Mouse (Mus musculus) embryo, embryonic 10 days (tissue): ENCODE measurements around the gene Cyp4f40.
A peak's percentile ranks its signal among the peaks of the same experiment; 100 is the strongest.
"Not testable (repeated sequence)": the region's sequence is repeated elsewhere in the genome, so short reads cannot be mapped to it uniquely, and the experiment has no call there.

ENCODE experiments used
- DNase-seq: peaks from one replicate; pipeline ENCODE4 v3.0.0-alpha.2; 2015; ENCODE audit warnings: low spot score

The Cyp4f40 gene

DNA sequence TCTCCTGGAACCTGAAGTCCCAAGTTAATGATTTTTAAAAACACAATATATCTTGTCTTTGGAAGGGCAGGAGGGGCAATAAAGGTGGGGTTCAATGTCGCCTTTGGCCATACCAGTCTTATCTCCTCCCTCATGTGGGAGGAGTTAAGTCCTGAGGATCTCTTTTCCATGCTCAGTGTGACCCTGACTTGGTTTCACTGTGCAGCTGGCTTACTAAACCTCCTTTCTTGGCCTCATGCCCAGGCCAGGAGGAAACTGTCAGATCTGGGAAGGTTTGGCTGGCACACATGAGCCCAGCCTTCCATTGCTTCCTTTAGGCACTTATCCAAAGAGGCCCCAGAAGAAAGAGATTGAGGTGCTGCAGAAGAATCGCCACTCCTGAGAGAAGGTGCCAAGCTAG is at the start of gene Cyp4f40:
Cyp4f40 (plus strand) TSS at position 189 of the 400 bp plus-strand sequence.
- DNase-seq = no peak

DNA sequence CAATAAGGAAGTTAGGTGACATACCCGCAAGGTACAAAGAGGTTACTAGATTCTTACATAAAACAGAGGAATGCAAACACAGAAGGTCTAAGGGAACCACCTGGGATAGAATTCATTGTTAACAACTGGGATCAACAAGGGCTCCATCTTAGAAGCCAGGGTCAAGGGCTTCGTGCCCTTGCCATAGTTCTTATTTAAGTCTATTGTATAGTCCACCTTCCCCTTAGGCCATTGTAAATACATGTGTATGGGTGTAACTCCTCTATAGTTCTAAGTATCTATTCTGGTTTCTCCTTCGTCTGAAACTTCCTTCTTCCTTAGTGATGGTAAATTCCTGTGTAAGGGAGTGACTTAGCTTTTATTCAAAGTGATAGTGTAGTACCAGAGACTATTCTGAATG is 48.5 kb upstream of the Cyp4f40 start:
- DNase-seq = not testable (repeated sequence)

DNA sequence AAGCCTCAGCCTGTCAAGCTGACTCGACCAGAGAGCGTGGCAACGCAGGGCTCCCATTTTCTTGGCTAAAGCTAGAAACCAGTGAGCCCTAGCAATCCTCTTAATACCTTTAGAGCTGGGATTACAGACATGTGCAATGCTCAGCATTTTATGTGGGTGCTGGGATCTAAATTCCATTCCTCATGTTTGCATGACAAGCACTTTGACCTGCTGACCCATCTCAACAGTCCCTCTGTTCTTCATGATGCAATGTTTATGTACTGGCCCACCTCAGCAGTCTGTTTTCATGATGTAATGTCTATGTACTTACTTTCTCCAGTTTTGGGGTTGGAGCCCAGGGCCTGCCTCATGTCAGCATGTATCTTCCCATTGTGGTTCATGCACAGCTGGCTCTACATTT is 47.8 kb upstream of the Cyp4f40 start:
- DNase-seq = no peak

DNA sequence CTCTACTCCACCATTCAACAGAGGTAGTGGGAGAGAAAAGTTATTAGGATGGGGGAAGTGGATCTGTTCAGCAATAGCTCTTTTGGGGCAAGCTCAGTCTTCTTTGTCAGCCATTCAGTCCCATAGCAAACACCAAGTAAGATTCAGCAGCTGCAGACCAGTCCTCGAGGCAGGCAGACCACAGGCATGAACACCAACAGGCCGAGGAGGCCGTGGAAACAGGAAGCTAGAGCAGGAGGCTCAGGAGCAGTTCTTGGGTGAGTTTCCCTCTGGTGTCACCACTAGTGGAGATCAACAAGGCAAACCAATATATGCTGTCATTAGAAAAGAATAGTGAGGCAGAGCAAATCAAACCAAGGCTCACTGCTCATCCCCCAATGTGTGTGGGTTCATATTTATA is 46.3 kb upstream of the Cyp4f40 start:
- DNase-seq = no peak

DNA sequence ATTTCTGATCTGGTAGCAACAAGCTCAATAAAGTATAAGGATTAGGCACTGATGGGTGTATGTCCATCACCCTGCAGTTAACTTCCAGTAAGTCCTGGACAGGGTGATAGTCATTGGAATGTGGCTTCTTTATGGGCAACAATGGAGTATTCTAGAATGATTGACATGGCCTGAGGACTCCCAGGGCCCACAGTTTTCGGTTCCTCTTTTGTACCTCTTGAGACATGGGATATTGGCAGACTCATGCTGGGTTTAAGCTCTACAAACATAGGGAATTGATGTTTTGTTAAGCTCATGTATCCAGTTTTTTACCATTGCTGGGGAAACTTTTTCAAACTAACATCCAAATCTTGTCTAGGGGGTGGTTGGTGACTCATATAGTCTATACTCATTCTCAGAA is 41.4 kb upstream of the Cyp4f40 start:
- no peak for DNase-seq

DNA sequence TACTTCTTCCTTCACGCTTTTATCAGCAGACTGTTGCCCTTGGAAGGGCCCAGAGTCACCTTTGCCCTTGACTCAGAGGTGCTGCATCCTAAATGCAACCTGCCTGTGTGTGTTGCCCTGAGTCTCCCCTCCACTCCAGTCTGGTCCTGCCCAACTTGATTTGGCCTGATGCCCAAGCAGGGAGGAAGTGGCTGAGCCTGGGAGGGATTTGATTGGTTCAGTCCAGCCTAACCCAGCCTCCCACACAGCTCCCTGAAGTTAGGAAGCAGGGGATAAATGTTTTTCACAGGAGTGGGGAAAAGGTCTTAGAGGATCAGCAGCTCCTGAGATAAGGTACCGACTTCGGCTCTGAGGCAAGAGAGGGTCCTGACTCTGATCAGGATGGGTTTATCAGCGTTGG is 37.7 kb upstream of the Cyp4f40 start, which contains the start of gene Cyp4f37:
Cyp4f37 (plus strand) TSS at position 292 of the 400 bp plus-strand sequence.
- not testable (repeated sequence) for DNase-seq

DNA sequence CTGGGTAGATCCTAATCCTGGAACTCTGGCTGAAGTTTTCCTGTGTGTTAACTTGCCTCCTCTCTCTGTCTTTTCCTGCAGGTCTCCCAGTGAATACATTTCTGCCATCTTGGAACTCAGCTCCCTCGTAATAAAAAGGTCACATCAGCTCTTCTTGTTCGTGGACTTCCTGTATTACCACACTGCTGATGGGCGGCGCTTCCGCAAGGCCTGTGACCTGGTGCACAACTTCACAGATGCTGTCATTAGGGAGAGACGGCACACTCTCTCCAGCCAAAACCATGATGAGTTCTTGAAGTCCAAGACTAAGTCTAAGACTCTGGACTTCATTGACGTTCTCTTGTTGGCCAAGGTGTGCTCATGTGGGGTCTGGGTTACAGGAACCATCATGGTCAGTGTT is 29.0 kb upstream of the Cyp4f40 start:
- DNase-seq = not testable (repeated sequence)

DNA sequence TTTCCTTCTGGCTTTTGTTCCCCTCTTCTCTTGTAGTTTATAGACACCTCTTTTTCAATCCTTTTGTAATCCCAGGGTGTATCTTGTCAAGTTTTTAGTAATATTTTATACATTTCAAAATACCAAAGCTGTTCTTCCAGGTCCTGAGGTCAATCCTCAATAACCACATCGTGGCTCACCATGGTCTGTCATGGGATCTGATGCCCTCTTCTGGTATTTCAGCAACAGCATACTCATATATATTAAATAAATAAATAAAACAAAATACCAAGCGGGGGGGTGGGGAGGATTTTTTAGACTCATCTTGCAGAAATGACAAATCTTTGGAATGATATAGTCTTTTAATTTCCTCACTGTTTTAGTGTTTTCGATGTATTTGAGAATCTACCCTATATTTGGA is 26.8 kb upstream of the Cyp4f40 start:
- DNase-seq = no peak

DNA sequence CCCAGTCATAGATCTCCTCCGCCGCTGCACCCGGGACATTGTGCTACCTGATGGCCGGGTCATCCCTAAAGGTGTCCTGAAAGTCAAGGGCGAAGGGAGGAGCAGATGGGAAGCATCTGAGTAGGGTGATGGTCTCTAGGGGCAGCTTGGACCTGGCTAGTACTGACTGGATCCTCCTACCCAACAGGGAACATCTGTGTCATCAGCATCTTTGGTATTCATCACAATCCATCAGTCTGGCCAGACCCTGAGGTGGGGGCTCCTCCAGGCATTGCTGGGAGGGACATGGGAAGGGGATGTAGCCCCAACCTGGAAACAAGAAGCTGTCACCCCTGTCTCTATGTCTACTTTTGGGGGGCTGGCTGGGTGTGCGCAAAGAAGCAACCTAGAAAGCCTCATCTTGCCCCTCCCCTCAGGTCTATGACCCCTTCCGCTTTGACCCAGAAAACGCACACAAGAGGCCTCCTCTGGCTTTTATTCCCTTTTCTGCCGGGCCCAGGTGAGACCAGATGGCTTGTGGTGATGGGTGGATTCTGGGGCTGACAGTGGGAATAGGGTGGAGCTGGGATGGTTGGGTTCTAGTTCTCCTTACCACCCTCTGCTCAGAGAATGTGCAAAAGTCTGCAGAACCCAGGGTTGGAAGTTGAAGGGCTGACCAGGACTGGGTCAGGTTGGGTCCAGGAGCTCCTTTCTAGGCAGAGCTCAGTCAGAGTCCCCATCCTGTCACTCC is 24.3 kb upstream of the Cyp4f40 start:
- DNase-seq = not testable (repeated sequence)

DNA sequence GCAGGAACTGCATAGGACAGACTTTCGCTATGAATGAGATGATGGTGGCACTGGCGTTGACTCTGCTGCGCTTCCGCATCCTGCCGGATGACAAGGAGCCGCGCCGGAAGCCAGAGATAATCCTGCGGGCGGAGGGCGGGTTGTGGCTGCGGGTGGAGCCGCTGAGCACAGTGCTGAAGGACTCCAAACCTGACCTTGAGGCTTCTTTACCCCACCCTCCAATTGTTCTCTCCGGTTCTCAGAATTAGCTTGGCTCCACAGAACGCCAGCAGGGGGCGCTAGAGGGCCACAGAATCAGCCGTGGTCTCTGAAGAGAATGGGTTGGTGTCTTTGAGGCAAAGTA is 23.8 kb upstream of the Cyp4f40 start:
- DNase-seq = peak; percentile 89

DNA sequence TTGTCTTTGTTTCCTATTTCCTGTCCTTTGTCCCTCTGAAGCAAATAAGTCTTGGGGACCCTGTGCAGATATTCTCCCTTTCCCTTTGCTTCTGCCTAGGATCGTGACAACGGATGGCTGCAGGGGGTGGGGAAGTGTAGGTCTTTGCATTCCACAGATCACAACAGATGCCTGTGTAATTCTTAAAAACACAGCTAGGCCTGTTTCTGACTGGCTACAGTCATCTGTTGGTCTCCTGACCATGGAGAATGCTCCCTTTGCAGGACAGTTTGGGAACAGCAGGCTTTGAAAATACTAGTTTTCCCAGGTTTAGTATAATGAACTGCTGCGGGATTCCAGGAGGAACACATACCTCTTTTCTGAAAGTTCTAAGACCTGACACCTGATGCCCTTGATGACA is 22.4 kb upstream of the Cyp4f40 start:
- no peak for DNase-seq

DNA sequence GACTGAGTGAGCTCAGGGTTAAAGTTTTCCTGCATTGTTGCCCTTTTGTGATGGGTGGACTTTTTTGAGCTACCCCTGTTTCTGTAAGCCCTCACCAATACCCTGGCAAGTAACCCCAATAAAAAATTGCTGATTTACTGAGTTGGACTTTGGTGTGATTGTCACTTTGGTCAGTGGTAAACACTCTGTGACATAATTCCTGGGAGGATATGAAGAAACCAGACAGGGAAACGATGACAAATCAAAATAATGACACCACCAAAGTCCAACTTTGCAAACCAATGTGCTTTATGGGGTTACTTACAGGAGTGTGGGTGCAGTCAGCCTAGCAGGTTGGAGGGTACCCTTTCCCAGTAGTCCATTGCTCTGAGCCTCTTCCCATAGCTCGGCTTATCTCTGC is 21.5 kb upstream of the Cyp4f40 start:
- DNase-seq = no peak

DNA sequence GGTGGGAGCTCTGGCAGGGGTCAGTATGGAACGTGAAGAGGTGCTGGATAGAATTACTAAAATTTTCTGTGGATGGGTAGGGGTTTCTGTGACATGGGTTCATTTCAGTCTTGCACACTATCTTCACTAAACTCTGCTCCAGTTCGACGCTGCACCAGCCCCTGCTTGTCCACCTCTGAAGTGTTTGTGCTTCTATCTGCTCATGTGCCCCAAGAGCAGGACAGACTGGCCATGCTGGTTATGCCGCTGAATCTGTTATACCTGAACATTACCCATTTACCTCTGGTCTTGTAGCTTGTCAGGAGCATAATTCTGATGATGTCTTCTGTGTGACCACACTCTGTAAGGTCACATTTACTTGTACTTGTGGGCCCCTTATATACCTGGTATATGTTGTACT is 12.1 kb upstream of the Cyp4f40 start:
- DNase-seq = no peak

DNA sequence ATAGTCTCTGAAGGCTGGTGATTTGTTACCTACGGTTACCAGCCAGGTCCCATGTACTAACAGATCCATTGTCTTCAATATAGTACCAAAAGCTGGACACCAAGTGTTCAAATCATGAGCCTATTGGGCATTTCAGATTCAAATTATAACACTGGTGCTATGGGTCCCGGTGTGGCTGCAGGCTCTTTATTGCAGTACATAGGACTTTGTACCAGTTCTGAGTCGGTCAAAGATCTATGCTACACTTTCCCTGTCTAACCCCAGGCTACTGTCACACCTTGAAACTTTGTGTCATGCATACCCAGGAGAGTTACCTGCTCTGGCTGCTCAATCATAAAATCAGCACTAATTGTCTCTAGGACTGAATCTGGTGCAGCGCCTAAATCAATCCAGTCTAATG is 4.8 kb upstream of the Cyp4f40 start:
- DNase-seq = no peak

DNA sequence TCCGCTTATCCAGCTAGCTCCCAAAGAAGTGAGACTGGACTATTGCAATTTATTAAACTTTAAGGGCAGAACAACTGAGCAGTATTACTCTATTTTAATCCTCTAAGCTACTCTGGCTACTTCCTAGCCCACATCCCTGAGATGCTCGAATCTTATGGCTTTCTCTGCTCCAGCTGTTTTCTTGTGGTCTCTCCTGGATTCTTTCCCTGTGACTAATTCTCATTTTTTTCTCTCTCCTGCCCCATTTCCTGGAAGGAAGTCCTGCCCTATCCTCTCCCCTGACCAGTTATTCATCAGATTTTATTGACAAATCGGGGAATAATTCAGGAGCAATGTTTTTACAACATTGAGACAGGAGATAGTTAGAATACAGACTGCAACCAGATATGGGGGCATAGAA is 1.7 kb upstream of the Cyp4f40 start:
- DNase-seq = no peak

DNA sequence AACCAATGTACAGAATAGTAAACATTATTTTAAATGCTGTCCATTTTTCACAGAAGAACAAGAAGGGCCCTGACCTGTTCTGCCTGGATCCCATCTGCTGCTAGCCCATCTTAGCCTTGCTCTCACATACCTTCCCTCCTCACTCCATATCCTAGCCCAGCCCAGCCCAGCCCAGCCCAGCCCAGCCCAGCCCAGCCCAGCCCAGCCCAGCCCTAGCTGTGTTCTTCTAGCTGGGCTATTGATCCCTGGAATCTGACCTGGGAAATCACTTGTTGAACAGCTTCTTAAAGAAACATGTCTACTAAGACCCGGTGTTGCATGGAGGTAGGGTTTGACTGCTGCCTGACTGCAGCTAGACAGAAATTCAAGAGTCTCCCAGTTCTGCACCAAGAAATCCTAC is 454 bp upstream of the Cyp4f40 start:
- DNase-seq = no peak

DNA sequence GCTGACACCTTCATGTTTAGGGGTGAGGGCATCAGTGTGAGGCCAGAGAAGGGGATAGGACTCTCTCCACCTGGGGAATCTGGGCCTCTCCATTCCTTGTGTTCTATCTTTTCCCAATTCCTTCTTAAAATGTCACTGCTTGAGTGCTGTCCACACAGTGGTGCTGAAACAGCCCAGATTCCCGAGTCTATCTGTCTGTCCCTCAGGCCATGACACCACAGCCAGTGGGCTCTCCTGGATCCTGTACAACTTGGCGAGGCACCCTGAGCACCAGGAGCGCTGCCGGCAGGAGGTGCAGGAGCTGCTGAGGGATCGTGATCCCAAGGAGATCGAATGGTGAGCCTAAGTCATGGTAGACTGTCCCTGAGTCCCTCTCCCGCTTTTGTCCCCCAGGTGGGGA is 15.3 kb downstream of the Cyp4f40 start:
- DNase-seq = peak; percentile 30

DNA sequence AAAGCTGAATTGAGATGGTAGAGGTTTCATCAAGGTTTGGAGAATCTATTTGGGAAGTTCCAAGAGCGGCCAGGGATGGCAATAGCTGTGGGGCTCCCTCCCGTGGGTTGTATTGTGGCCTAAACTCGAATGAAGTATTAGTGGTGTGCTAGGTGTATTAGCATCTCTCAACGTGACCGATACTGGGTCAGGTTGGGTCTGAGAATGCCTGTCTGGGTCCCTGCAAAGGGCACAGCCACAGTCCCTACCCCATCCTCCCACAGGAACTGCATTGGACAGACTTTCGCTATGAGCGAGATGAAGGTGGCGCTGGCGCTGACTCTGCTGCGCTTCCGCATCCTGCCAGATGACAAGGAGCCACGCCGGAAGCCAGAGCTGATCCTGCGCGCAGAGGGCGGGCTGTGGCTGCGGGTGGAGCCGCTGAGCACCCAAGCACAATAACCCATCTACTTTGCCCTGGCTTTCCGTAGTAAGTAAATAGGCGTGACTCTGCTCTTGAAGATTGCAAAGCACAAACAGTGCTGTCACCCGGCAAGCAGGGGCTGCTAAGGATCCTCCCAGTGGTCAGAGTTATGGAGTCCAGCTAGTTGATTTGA is 17.4 kb downstream of the Cyp4f40 start:
- DNase-seq = peak; percentile 9

DNA sequence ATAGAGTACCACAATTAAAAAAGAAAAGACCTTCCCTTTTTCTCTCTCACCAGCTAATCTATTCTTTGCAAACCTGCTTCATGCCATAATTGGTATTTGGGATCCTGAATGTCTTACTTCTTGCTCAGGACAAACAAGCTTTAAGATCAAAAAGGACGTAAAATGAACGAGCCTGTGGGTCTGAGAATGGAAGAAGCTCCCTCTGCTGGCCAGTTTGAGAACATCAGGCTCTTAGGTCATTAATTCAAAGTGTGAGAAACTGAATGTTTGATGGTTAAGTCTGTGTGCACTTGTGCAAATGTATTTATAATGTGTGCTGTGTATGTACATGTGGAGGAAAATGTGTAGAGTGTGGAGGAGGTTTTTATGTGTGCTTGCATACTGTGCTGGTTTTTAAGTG is 21.7 kb downstream of the Cyp4f40 start:
- DNase-seq = peak; percentile 54

DNA sequence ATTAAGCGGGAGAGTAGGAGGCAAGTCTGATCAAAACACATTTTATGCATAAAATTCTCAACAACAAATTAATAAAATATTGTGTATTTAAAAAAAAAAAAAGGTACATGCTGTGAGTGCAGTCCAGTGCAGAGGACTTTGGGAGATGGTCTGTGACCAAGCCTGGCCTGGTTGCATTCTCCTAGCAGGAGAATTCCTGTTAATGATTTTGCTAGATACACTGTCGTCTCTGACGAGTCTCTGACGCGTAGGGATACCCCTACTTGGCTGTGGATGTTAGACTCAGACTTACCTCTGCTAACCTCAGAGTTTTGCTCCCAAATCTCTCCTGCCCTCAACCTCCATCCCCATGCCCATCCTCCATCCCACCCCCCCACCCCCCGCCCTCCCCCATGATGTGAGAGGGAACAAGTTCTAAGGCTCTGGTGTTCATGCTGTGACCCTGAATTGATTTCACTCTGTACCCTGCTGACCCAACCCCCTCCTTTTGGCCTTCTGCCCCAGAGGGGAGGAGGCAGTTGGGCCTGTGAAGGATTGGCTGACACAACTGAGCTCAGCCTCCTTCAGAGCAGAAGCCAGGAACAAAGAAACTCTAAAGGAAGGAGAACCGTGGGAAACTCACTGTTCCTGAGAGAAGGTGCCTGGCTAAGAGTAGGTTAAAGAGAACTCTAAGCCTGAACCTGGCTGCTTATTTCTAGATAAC is 26.5 kb downstream of the Cyp4f40 start, which contains the start of gene Cyp4f15:
Cyp4f15 (plus strand) TSS at position 580 of the 703 bp plus-strand sequence.
- DNase-seq = peak; percentile 65

DNA sequence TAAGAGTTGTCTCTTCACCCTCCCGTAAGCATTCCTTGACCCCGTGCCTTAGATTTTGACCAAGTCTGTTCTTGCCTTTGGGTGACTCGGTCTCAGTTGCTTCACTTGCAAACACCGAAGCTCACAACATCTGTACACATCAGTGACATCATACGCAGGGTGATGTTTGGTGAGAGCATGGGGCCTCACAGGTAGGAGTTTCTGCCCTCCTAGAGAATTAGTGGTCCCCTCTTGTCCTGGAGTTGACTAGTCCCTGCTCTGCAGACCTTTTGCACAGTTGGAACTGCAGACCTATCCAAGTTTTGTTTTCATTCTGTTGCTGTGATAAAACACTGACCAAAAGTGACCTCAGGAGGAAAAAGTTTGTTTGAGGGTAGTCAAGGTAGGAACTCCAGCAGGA is 28.0 kb downstream of the Cyp4f40 start:
- no peak for DNase-seq

DNA sequence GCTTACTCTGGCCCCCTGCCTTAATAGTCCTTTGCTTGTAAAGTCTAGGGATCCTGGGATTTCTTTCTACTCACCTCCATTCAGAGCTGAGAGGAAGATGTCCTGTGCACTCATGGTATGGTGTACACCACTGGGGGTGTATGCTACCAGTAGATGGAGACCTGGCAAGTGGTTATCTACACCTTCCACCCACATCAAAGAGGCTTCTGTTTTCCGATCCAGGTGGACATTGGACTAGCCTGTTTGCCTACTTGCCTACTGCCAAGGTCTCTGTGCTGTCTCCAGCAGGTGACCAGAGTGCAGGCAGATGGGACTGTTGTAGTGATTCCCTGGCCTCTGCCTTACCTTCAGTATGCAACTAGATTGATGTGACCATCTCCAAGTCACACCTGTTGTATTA is 32.3 kb downstream of the Cyp4f40 start:
- no peak for DNase-seq

DNA sequence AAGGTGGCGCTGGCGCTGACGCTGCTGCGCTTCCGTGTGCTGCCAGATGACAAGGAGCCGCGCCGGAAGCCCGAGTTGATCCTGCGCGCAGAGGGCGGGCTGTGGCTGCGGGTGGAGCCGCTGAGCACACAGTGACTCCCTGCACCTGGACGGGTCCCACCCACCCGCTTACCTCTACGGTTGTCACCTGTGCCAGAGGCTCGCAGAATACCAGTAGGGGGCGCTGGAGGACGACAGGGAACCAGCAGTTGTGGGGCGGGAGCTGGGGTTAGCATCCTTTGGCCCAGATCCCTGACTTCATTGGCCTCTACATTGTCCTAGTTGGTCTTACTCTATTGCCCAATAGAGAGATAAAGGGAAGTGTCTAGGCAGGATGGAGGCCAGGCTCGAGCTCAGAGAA is 44.1 kb downstream of the Cyp4f40 start:
- DNase-seq = peak; percentile 13
